Mouse (Mus musculus): Measurements from ENCODE around the gene Pdgfd.
"Not testable (repeated sequence)": the region's sequence is repeated elsewhere in the genome, so short reads cannot be mapped to it uniquely, and the experiment has no call there.

The Pdgfd gene

GRCm38 (mm10) chr9:6168391-6169037 lies at the start of gene Pdgfd:
TSS of gene Pdgfd (plus strand) at chr9:6168584.
- DNase-seq (ENCODE audit: low read depth, low spot score): no peak

DNA sequence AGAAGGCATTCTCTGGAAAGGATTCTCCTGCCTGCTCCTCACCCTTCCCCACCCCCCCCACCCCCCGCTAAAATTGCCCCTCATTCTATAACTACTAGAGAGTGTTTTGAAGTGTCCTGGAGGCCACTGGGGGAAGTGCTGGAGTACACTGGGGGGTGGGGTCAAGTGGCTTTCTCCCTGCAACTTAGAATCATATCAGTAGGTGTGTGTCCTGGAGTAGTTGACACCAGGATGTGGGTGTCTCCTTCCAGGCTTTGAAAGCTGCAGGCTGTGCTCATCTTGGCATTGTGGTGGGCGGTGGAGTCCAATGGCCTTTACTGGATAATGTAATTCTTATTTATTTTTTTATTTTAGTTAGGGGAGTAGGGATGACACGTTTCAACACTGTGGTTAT lies 651 bp downstream of the Pdgfd start:
- no peak for DNase-seq (ENCODE audit: low read depth, low spot score)

DNA sequence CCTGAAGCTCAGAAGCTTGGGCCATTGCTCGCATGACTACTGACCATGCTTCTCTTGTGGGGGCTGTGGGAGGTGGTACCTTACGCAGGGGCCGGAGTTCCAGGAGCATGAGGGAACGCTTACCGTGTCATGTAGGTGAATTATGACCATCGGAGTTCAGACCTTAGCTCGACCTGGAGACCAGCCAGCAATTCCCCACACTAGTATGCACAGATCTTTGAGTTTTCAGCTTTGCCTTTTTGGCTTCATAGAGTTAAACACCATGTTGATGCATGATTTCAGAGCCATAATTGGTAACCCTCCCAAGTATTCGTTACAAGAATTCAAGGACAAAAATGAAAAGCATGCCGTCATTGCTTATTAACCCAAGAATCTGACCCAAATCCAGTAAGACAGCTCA lies 2.6 kb downstream of the Pdgfd start:
- no peak for DNase-seq (ENCODE audit: low read depth, low spot score)

GRCm38 (mm10) chr9:6173276-6173675 lies 4.9 kb downstream of the Pdgfd start:
- DNase-seq (ENCODE audit: low read depth, low spot score): no peak

GRCm38 (mm10) chr9:6175731-6176130 lies 7.3 kb downstream of the Pdgfd start:
- DNase-seq (ENCODE audit: low read depth, low spot score): no peak

GRCm38 (mm10) chr9:6182307-6182923 lies 14.0 kb downstream of the Pdgfd start:
- no peak for DNase-seq (ENCODE audit: low read depth, low spot score)

DNA sequence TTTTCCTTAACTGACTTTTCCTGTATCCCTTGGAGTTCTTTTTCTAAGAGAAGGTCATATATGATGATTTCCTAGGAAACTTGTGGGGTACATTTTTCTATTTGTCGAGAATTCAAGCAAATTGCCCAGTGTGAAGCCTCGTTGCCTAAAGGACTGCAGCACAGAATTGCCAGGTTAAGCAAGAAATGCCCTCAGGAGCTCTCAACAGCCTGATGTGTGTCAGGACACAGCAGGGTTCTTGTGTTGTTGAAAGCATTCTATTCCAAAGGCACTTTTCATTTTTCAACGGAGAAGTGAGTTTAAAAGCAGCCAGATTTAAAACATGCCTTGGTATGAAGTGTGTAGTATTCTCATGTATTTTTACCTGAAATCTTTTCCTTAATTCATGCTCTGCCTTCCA lies 19.6 kb downstream of the Pdgfd start:
- no peak for DNase-seq (ENCODE audit: low read depth, low spot score)

- DNase-seq (ENCODE audit: low read depth, low spot score): no peak
These were observed 25.0 kb downstream of the Pdgfd start for GRCm38 (mm10) chr9:6193352-6193751.

GRCm38 (mm10) chr9:6212862-6213261 lies 44.5 kb downstream of the Pdgfd start:
- DNase-seq (ENCODE audit: low read depth, low spot score): no peak

DNA sequence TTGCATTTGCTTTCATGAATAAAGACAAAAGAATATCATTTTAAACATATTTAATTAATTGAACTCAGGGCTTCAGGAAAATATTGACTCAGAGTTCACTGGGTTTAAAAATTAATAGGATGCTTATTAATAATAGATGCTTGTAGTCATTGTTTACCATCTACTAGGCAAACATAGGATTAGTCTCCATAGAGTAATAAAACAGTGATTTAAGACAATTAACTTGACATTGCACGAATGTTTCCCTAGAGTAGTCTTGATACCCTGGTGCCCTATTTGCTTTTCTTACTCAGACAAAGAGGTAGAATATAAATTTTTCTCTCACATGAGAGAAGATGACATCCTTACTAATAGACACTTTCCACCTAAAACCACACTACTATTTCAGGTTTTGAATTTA lies 49.1 kb downstream of the Pdgfd start:
- DNase-seq (ENCODE audit: low read depth, low spot score): no peak

DNA sequence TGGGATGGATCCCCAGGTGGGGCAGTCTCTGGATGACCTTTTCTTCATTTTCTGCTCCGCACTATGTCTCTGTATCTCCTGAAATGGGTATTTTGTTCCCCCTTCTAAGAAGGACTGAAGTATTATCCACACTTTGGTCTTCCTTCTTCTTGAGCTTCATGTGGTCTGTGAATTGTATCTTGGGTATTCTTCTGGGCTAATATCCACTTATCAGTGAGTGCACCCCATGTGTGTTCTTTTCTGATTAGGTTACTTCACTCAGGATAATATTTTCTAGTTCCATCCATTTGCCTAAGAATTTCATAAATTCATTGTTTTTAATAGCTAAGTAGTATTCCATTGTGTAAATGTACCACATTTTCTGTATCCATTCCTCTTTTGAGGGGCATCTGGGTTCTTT lies 67.6 kb downstream of the Pdgfd start:
- not testable (repeated sequence) for DNase-seq (ENCODE audit: low read depth, low spot score)

DNA sequence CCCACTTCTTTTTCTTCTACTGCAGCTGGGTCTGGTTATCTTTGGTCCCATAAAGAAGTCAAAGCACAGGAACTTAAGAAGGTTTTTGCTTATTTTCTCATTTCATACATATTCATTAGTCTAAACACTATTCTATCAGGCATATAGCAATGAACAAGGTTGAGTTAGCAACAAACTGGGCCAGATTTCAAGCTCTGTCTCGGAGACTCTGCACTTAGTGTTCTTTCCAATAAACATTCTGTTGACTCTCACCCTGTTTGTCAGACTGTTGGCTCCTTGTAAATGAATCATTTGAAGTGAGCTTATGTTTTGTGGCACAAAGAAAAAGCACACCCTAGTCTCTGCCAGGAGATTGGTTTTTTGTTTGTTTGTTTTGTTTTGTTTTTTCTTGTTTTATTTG lies 81.9 kb downstream of the Pdgfd start:
- no peak for DNase-seq (ENCODE audit: low read depth, low spot score)

DNA sequence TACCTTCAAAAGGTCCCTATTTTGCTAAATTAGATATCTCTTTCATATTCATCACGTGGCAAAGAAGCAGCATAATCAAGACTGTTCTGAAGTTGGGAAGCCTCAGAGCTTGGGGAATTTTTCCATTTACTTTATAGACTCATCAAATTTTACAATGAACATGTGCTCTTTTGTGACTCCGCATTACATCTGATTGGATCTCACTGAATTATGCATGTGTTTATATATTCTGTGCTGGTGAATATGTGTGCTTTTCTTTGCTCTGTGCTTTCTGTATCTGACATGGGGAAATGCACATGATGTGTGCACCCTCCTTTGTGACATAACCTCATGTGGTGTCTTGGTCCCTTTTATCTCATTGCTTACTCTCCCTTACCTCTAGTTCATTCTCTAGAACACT lies 83.6 kb downstream of the Pdgfd start:
- no peak for DNase-seq (ENCODE audit: low read depth, low spot score)

- no peak for DNase-seq (ENCODE audit: low read depth, low spot score)
These were observed 88.7 kb downstream of the Pdgfd start for GRCm38 (mm10) chr9:6257072-6257471.

- DNase-seq (ENCODE audit: low read depth, low spot score): no peak
These were observed 96.4 kb downstream of the Pdgfd start for GRCm38 (mm10) chr9:6264820-6265219.

DNA sequence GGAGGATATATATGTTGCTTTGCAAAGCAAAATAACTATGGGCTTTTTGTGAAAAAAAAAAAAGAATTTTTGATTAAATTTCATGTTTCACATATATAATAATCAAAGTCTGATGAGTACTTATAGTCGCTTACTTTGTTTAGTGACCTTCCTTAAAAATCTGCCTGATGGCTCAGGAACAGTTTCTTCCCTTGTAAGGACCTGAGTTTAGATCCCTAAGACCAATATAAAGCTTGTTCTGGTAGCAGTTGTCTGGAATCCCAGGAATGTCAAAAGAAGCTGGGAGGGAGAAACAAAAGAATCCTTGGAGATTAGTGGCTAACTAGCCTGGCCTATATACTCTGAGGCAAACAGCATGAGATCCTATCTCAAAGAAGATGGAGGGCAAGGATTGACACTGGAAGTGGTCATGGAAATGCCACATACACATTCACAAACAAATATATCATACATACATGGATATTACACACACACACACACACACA lies 101.5 kb downstream of the Pdgfd start, which contains the start of gene Ddi1:
Ddi1 (minus strand) TSS at position 51 of the 485 bp plus-strand sequence.
- DNase-seq (ENCODE audit: low read depth, low spot score): no peak

- DNase-seq (ENCODE audit: low read depth, low spot score): no peak
These were observed 108.0 kb downstream of the Pdgfd start for GRCm38 (mm10) chr9:6276395-6276794.

DNA sequence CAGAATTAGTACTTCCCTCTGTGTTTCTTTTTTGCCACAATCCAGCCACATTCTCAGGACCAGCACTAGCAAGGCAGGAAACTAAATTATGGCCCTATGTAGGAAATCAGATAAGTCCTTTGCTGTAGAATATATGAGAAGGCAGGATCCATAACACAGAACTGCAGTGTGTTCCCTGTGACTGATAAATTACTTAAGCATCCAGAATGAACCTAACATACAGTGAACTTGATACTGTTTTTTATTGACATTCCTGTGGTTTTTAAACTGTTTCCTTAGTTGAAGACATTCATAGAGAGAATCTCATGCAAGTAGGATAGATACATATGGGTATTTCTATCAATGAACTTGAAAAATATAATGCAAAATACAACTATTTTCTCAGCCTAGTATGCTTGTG lies 109.1 kb downstream of the Pdgfd start:
- DNase-seq (ENCODE audit: low read depth, low spot score): no peak

GRCm38 (mm10) chr9:6286770-6287169 lies 118.4 kb downstream of the Pdgfd start:
- DNase-seq (ENCODE audit: low read depth, low spot score): no peak

- DNase-seq (ENCODE audit: low read depth, low spot score): no peak
These were observed 120.9 kb downstream of the Pdgfd start for GRCm38 (mm10) chr9:6289211-6289696.

- no peak for DNase-seq (ENCODE audit: low read depth, low spot score)
These were observed 130.2 kb downstream of the Pdgfd start for GRCm38 (mm10) chr9:6298547-6298946.

- no peak for DNase-seq (ENCODE audit: low read depth, low spot score)
These were observed 133.7 kb downstream of the Pdgfd start for GRCm38 (mm10) chr9:6302050-6302449.

DNA sequence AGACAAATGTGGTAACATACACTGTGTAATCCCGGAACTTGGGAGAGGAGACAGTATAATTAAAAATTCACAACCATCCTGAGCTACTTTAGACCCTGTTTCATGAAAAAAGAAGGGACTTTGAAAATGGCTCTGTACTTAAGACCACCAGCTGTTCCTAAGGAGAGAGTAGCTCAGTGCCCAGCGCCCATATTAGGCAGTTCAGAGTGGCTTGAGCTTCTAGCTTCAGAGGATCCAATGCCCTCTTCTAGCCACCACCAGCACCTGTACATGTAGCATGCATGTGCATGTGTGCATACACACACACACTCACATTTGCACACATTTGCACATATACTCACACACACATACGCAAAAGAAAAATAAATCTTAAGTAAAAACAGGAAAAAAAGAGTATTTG lies 136.2 kb downstream of the Pdgfd start:
- no peak for DNase-seq (ENCODE audit: low read depth, low spot score)

Data from CD4-positive, CD25-positive, alpha-beta regulatory T cell, adult 2 months (primary cell).